Mouse (Mus musculus): ENCODE results near the gene Il3.

Gene Il3

DNA sequence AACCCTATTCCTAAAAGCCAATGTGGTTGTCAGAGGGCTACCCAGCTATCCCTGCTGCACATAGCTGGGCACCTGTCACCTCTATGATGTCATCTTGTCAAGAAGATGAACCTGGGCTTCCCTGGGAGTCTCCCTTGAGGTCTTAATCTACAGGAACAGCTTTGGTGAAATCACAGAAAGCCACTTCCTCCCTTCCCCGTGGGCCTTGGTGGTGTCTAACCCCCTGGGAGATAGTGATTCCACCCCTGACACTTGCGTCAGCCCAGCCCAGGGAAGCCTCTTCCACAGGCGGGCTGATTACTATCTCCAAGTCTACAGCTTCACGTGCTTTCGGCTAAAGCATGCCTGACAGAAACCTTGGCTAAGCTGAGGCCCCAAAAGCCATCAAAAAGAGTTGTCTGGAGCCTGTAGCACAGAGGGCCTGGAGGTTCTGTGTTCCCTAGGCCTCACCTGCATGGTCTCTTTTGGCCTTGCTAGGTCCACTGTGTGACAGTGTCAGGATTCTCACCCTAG is 4.4 kb upstream of the Il3 start:
- DNase-seq, result no peak

DNA sequence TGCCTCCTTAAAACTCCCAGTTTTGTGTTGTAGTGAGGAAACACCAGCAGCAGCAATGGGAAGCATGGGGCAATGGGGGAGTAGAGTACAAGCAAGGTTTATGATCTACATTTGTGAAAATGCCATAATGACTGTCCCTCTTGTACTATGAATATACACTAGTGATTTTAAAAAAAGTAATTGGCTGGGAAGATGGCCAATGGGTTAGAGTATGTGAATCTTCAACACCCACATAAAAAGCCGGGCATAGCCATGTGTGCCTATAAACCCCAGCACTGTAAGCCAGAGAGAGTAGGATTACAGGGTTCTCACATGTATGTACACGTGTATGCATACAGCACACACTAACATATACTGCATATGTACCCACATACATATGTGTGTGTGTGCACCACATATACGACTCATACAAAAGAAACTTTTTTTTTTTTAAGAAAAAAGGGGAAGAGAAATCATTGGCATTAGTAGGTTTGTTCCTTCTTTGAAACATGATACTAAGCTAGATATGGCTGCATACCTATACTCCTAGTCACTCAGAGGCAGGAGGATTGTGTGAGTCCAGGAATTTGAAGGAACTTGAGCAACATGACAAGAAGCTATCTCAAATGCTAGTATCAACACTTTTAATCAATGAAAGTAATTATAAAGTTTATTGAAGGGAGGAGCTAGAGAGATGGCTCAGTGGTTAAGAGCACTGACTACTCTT is 2.3 kb upstream of the Il3 start:
- no peak for DNase-seq

DNA sequence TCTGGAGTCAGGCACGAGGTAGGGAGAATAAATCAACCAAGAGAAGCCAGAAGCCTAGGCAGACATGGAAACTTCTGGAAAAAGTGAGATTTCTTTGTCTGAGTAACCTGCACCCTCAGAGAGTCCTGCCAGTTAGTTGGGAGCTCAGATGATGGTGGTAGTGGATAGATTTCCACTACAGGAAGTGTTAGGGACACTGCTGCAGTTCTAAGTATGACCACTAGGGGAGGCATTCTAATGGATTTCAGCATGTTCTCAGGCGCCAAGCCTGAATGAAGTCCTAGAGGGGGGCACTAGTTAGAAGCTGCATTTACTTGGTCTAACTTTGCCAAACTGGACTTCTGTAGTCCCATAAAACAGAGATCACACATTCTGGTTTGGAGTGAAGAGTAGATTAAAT is 2.5 kb downstream of the Il3 start:
- DNase-seq, result no peak

DNA sequence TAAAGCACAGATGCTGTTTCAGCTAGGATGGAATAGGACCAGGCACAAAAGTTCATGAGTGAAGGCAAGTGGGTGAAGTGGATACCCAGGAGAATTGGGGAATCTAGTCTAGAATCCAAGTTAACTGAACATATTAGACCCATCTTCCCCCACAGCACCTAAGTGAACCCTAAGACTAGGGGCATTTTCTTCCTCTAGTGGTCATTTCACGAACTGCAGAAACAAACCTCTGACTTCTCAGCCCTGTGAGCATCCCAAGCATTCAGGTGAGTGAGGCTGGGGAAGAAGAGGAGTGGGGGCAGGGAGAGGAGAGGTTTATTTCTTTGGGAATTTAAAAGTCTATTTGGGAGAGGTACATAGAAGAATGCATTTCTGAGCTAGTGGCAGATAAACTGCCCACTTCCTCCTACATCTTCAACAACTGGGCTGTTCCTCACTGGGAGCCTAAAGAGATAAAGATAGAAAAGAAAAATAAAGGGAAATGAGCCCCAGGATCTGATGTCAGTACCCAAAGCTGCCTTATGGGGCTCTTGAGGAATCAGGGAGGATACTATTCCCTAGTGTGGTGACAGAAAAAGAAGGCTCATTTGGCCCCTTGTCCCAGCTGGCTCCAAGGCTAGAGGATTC is 3.6 kb downstream of the Il3 start:
- no peak for DNase-seq

DNA sequence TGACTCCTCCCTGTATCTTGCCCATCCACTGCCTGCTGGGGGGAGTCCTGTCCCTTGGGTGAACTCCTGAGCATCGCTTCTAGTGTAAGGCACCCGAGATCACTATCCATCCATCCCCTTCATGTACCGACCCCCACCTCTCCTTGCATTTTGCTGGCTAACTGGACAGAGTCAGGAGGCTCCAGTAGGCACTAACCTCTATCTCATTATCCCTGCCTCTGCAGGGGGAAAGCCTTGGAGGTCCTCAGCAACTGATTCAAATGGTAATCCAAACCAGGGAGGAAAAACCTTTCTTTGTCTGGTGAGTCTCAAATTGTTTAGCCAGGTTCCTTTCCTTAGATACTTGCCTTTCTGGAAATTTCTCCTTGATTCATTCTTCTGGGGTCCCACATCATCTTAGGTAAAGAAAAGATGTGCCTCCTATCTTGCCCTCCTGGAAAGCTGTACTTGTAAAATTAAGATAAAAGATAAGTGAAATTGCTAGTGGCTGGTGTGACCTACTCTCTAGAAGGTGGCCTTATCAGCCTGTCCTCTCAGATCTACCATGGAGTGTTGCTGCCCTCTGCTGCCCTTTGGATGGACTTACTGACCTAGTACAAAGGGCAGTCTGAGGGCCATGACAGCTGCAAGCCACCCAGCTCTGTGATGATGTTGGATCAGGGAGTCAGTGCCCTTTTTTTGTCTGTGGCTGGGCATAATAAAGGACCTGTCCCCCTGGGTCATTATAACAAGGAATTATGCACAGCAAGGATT is 10.3 kb downstream of the Il3 start:
- DNase-seq, result peak; percentile 19

DNA sequence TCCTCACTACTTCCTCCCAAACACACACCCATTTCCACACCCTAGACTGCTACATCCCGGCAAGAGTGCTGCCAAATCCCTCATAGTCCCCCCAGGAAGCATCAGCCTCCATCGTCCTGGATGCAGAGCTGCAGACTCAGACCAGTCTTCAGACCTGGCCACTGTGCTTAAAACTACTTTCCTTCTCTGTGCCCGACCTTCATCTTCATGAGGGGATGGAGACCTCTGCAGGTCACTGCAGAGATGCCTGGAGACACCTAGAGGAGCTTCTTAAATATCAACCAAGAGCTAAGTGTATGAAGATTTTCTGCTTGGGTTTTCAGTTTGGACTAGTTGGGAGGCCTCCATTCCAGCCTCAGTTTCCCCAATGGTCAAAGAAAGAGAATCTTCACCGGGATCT is 13.0 kb downstream of the Il3 start:
- no peak for DNase-seq

DNA sequence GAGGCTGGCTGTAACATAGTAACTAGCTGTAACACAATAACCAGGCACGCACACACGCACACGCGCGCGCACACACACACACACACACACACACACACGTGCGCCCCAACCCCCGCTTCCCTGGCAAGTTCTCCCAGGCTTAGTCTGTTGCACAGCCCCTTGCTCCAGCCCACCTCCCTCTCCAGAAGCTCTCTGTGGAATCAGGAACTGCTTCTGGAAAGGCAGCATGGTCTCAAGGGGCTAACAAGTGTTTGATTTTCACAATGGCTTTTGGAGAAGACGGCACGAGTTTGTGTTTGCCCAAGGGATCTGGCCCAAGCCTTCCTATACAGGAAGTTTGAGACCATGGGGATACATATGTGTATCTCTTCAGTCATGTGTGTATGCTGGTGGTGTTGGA is 16.5 kb downstream of the Il3 start:
- no peak for DNase-seq

DNA sequence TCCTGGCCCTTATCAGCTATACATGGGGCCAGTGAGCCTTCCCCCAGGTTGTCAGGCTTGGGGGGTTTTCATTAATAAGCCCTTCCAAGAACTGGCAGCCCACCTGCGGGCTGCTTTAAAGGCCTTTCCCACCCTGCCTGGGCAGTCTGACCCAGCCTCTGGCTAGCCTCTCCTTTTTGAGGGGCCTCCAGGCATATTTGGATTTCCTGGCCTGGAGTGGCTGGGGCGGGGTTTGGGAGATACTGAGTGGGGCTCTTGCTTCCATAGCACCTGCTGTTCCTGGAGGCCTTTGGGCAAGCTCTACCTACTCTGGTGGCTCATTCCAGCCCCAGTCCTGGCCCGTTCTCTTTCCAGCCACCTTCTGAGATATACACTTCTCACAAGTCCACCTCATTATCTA is 17.3 kb downstream of the Il3 start:
- no peak for DNase-seq

DNA sequence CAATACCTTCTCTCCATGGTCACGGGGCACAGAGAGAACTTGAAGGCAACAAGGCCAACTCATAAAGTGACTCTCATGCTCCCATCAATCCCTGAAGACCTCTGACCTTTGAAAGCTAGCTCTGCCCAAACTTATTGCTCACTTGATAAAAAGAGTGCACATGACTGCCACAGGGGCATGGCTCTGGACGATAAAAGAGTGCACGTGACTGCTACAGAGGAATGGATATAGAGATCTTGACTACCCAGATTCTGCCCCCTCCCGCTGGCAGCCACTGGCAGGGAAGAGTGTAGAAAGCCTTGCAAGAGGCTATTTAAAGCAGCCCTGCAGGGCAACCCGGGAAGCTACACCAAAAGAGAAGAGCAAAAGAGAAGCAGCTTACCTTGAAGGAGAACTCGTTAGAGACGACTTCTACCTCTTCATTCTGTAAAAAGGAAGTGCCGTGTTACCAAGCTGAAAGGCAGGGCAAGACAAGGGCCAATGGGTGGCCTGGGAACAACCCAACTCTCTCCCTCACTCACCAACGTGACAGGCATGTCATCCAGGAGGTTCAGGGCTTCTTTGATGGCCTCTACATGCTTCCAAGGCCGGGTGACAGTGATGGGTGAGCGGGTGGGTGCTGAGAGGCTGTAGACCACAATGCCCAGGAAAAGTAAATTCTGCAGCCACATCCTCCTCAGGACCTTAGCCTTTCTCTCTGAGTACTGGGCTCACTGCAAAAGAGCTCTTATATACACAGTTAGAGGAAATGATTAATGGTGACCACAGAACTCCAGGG is 17.9 kb downstream of the Il3 start, which contains the start of gene Csf2:
Gene Csf2 (minus strand): TSS at position 728 of the 778 bp plus-strand sequence.
- DNase-seq, result no peak

DNA sequence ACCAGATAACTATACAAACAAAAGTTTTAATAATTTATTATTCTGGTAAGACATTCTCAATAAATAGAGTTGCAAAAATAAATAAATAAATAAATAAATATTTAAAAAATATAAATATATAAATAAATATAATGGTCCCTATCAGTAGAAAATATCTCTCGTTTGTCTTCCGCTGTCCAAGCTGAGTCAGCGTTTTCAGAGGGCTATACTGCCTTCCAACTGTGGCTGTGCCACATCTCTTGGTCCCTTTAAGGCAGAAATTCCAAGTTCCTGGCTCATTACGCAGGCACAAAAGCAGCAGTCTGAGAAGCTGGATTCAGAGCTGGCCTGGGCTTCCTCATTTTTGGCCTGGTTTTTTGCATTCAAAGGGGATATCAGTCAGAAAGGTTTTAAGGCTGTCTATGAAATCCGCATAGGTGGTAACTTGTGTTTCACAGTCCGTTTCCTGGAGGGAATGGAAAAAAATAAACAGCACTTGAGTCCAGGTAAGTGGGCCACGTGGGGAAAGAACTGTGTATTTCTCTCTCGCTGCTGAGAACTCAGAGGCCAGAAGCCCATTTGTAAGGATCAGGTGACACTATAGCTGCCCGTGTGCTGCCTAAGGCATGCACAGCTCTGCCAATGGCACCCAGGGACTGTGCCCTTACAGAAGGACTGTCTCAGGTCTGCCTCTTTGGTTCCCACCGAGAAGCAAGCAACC is 19.7 kb downstream of the Il3 start:
- DNase-seq, result no peak

DNA sequence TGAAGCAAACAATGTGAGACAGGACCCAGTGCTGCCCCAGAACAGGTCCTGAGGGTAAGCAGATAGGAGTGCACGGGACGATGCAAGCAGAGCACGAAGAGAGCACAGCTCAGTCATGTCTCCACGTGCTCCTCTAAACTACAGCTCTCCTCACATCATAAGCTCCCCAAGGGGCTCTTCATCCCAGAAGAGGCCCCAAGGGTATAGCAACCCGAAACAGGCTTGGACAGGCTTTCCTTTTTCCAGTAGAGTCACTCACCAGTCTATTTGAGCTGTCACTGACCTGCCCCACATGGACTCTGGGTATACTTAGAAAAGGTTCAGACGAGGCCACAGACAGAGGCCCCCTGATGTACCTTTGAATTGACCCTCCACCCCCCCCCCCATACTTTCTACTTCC is 22.6 kb downstream of the Il3 start:
- DNase-seq, result no peak

DNA sequence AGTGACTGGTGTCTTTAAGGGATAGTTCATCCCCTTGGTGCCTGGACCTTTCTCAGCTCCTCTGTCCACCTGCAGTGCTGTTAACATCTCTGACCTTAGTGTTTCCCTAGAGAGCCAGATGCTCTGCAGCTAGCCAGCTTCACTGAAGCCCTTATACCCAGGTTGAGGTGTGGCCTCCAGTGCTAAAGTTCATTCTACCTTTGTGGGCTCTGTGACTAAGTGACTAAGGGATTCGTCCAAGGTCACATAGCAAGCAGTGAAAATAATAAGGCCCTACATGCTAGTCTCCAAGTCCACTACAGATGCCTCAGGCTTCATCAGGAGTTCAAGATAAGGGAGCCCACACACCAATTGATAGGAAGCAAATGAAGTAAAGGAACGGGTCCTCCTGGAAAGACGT is 24.6 kb downstream of the Il3 start:
- no peak for DNase-seq

DNA sequence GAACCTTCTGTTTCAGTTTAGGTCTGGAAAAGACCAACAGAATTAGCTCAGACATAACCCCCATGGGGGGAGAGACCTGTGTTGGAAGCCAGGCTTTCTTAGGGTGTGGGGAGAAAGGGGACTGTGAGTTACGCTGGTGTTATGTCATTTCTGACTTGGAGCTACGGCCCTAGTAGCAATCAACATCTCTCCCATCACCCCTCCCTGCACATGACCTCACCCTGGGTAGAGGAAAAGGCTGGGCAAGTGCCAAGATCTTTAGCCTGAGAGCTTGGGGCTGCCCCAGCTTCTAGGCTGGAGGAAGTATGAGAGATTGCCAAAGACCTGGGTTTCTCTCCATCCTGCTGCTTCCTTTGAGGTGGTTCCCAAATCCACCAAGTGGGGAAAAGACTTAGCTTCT is 30.1 kb downstream of the Il3 start:
- DNase-seq, result no peak

DNA sequence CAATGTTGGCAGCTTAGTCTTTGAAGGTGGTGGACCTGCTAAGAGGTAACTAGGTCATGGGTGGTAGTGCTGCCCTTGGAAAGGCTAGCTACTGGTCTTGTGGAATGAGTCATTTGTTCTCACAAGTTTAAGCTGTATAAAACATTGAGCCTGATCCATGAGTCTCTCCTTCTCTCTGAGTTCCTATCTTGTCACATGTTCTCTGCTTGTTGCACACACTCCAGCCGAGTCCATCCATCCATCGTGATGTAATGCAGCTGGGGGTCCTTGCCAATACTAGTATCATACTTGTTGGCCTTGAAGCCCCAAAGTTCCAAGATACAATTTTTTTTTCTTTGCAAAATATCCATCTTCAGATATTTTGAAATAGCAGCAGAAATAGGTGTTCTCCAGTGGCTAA is 39.6 kb downstream of the Il3 start:
- no peak for DNase-seq

DNA sequence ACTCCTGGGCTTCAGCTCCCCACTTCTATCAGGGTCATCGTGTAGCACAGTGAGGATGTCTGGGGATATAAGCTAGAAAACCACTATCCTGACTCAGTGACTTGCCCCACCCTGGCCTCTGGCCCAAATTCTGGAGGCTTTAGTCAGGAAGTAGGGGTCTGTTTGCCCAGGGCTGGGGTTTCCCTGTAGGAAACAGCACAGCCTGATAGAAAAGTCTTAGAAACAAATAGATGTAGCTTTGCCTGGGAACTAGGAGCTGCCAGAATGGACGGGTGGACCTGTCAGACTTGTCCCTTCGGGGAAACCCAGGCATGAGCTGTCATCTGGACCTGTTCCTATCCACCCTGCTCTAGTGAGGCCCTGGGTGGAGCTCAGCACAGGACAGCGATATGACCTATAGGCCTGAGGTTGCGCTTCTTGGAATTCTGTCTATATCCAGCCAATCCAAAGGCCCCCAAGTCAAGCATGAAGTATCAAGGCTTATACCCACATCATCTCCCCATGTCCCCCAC is 42.5 kb downstream of the Il3 start:
- no peak for DNase-seq

DNA sequence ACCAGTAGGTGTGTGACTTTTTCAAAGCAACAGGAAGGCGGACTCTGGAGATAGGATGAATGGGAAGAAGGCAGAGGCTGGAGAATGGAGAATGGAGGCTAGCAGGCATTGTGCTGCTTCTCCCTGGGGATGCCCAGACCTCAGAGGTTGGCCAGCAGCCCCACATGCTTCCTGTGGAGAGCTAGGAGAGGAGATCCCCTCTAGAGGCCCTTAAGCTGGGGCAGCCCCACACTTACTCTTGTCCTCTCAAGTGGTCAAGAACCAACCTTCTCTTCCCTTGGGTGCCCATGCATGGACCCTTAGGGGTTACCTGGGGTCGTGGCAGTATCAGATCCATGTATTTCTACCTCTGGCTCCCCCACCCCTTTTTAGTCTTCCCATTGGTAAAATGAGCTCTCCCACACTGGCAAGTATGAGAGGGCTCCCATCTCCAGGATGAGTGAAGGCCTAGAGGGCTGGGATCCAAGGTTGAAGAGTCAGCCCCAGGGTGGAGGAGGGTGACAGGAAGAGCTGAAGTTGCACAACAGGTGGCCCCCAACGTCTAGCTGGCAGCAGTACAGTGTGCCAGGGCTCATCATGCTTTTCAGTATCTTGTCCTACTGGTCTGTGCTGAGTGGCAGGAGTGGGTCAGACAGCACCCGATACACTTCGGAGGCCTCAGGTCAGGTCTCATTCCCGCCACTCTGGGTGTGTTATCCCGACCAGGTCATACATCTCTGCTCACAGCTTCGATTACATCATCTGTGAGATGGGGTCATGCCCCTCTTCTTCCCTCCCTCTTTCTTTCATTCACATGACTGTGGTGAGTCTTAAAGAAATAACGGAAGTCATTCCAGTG is 43.2 kb downstream of the Il3 start:
- DNase-seq, result no peak

DNA sequence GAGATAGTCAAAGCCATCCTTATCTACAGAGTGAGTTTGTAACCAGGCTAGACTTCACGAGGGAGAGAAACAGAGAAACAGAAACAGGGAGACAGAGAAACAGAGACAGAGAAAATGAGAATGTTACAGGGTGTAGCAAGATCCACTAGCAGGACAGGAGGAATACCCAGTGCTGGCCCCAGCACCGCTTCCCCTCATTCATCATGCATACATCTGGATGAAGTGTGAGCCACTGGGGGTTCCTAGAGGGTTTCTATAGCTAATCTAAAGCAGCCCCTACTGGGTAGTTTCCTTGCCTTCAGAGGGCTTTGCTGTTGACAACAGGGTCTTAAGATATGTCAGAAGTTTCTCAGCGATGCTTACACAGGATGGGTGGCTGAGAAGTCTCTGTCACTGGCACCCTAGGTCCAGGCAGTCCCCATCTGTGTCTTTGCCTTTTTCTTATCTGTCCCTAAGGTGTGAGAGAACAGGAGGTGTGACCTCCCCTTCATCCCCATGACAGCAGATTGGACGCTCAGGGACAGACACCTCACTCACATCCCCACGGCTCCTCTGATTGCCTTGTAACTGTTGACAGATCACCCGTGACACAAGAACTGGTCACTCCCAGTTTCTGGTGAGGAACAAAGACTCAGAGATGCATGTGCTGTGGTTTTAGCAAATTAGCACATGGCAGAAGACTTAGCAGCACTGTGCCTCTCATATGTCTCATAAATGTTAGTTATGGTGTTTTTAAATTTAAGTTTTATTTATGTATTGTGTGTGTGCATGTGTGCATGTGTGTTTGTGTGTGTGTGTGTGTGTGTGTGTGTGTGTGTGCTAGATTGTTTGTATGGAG is 47.0 kb downstream of the Il3 start:
- DNase-seq, result no peak

DNA sequence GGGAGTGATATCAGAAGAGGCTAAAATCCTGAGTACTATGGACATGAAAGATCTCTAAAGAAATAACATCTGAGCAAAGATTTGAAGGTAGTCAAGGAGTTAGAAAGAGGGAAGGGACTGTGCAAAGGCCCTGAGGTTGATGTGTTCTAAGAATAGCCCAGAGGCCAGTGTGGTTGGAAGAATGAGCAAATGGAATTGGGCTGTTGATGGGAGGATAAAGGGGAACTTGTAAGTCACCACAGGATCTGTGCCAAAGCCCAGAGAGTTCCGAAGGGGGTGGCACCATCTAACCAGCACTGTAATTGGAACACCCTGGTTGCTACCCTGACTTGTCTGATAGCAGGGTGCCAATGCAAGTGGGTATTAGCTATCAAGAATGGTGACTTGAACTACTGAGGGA is 47.9 kb downstream of the Il3 start:
- DNase-seq, result no peak

DNA sequence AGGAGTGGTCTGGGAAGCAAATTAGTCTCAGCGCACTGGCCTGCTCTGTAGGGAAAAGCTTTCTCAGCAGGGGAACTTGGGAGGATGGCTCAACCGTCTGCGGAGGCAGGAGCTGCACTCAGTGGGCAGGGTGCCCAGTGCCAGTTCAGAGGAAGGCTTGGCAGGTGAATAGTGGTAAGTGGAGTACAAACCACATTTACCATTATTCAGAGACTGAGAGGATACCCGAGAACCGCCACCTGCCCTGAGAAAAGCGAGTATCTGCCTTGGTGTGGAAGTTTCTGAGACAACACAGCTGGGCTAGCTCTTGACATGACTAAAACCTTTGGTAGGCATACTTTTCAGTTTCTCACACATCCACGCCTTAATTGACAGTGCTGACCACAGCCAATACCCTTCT is 49.7 kb downstream of the Il3 start:
- DNase-seq, result no peak

DNA sequence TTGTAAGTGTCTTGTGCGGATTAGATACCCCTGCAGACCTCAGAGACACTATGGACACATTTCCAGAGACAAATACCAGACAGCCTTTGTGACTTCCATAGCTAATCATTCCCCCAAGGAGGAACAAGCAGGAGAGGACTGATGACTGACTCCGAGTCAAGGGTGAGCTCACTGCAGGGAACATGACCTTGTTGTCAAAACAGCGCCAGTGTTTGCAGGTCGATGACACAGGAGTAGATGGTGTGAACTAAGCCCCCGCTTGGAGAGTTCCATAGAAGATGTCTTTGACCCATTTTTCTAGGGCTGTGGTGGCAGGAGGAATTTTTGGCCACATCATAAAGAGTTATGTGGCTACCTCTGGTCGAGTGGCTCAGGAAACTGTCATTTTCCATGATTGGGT is 51.0 kb downstream of the Il3 start:
- no peak for DNase-seq

Measured in right cerebral cortex, postnatal 25 days (tissue).